Mouse (Mus musculus) gastrocnemius, postnatal 14 days (tissue): ENCODE results near the gene Cdc37l1. TPM values are rescaled to one million over a fixed set of nuclear protein-coding genes. Genes with fewer than 3 reads are reported as not detected.
"Not testable (repeated sequence)": the region's sequence is repeated elsewhere in the genome, so short reads cannot be mapped to it uniquely, and the experiment has no call there.

ENCODE experiments used
- DNase-seq: peaks from one replicate; pipeline ENCODE4 v3.0.0; 2021; ENCODE audit warnings: mixed read lengths
- intact Hi-C: fragments of 180-260 bp; cut with DNase I; formaldehyde crosslinking; loops from one replicate; pipeline ENCODE4 v1.15.1; 2025; ENCODE audit warnings: low total_unique reads
- total RNA-seq, 2 experiments: library from RNA; stranded (reverse); gene quantifications; 2 replicates each; pipeline ENCODE4 v1.2.3; 2021

Gene Cdc37l1
- total RNA-seq, 2 experiments from 2014 or later, result 26.6 to 33.8 TPM

DNA sequence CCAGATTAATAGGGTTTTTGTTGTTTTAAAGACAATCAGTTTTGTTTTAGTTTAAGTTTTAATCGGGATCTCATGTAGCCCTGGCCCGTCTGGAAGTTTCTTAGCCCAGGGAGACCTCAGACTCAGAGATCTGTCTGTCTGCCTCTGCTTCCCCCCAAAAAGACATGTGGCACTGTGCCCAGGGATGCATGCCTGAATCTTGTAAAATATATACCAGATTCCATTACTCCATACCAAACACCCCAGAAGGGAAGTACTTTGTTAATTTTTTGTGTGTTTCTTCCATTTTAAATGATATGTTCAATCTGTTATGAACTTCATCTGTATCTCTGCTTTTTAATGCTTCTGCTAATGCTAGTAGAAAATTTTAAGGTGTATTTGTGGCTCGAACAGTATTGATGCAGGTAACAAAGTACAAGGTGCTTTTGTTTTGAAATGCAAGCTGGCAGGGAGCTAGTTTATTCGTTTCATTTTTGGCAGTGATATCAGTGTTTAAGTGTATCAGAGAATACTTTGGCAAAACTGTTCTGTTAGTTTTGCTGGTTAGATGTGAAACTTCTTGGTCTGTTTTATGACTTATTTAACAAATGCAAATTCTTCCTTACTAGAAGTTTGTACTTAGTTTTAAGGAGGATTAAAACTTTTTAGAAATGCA is 8.0 kb downstream of the Cdc37l1 start:
- DNase-seq, result no peak
- intact Hi-C loops, result loop anchor here (10.0 kb wide), 1 partner anchor 47 kb away; the partner anchor contains the start of gene Ak3

DNA sequence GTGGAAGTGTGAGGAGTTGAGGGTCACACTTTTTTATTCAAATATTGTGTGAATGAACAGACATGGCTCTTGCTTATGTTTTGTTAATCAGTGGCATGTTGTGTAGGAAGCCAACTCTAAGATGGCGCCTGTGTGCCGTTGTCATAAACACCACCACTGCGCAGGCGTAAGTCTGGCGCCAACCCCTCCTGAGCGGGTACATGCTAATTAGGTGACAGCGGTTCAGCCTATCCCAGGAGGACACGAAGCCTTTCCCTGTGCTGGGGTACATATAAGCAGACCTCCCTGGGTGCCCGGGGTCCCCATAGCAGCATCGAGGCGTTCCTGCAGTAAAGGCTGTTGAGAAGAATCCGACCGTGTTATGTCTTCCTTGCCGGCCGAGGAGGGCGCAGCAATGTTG is 10.2 kb downstream of the Cdc37l1 start:
- DNase-seq, intact Hi-C loops: not testable (repeated sequence)

DNA sequence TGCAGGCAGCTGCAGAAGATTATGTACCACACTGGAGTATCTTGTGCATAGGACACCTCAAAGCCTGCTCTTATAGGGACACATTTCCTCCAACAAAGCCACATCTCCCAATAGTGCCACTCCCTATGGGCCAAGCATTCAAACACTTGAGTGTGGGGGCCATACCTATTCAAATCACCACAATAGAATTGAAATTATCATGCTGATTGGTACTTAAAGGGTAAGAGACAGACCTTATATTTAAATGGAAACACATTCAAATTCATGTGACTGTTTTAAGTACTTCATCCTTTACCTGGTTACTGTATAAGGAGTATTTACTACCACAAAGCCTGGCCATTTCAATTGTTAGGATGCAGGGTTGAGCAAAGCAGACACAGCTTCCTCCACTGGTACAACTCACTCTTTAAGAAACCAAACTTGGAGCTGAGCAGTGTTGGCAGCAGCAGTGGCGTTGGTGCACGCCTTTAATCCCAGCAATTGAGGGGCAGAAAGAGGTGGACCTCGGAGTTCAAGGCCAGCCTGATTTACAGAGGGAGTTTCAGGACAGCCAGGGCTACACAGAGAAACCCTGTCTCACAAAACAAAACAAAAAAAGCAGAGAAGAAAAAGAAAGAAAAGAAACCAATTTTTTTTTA is 18.0 kb downstream of the Cdc37l1 start:
- DNase-seq, result no peak
- intact Hi-C loops, result no loop called here

DNA sequence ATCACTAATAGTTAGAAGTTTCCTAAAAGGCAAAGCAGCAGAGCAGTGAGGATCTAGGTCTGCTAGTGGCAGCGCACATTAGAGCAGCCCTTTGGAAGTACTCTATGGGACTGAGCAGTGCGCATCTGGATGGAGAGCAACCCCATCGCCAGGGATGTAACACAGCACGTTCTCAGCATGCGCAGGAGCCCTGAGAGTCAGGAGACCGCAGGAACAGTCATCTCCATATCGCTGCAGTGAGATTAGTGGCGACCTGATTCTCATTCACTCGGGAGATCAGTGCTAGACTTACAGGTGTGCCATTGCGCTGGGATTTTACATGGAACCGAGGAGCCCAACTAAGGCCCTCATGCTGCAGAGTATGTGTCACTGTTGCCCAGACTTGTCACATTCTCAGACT is 18.9 kb downstream of the Cdc37l1 start:
- intact Hi-C loops, result no loop called here
- DNase-seq, result no peak

GRCm38 (mm10) chr19:29011355-29011990 is 21.3 kb downstream of the Cdc37l1 start:
- intact Hi-C loops, result no loop called here
- no peak for DNase-seq

GRCm38 (mm10) chr19:29014466-29015055 is 24.4 kb downstream of the Cdc37l1 start:
- DNase-seq, result no peak
- intact Hi-C loops, result no loop called here

GRCm38 (mm10) chr19:29015410-29016203 is 25.5 kb downstream of the Cdc37l1 start:
- DNase-seq, result no peak
- intact Hi-C loops, result no loop called here

- DNase-seq, result no peak
- intact Hi-C loops, result no loop called here
These were observed 26.1 kb downstream of the Cdc37l1 start for GRCm38 (mm10) chr19:29016204-29016765.

DNA sequence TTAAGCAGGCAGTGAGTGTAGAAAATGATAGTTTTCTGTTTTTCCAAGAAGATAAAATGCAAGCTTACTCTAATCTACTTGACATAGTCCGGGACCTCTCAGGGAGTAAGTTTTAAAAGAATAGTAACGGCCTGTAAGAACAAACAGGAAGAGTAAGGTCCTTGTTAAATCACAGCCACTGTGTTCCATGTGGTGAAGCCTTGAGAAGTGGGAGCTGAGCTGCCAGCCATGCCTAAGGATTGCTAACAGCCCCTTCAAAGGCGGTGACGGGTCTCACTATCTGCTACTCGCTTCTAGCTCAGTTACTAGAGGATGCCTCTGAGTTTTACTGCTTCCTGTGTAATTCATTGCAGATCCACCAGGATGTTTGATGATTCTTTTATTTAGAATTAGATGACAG is 26.6 kb downstream of the Cdc37l1 start:
- no peak for DNase-seq
- intact Hi-C loops, result no loop called here

DNA sequence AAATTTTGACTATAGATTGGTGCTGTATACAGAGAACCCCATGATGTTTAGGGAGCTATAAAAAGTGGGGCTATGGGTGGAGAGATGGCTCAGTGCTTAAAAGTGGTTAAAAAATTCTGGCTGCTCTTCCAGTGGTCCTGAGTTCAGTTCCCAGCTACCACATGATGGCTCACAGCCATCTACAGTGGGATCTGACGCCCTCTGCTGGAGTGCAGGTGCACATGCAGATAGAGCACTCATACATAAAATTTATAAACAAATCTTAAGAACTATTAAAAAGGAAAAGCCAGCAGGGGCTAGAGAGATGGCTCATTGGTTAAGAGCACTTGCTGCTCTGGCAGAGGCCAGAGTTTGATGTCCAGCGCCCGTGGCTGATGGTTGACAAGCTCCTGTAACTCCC is 29.5 kb downstream of the Cdc37l1 start:
- intact Hi-C loops, result no loop called here
- no peak for DNase-seq

DNA sequence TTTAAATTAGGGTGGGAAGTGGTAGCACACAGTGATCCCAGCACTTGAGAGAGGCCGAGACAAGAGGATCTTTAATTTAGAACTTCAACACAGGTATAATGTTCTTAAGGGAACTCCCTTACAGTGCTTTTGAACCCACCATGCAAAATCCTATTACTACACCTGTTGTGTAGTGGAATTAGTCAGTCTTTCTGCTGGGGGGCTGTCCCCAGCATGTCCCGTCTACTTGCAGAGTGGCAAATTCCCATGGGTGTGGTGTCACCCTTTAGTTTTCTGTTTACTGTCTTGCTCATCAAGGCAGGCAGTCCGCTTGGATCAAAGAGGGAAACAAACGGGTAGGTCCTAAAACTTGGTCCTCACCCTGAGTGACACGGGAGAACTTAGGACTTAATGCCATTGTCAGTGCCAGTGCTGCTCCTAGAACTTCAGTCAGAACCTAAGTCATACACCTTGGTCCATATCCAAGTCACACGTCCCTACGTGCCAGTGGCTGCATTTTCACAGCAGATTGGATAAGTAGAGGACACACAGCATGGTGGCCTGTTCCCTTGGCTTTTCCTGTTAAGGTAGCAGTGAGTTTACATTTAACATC is 31.7 kb downstream of the Cdc37l1 start:
- intact Hi-C loops, result no loop called here

DNA sequence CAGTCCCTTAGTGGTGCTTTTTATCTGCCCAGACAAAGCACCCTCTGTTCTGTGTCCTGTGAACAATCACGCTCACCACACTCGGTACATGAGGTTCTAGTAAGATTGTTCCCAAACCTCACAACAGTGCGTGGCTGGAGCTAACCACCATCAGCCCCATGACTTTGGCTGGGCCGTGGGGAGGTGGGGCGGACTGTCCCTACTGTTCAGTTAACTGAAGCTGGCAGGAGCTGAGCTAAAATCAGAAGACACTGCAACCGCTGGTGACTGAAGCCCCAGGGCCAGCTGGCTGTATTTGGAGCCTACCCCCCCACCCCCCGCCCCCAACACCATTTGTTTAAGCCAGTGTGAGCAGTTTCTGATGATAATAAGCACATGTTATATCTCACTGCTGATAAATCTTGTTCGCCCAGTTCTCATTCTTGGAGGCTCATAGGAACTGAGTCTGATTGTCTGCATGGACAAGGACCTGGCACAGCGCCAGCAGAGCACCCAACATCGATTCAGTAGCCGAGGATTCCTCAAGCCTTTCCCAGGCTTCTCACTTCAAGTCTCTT is 34.3 kb downstream of the Cdc37l1 start:
- intact Hi-C loops, result no loop called here
- DNase-seq, result no peak

More for the DNA sequence above, 31.7 kb downstream of the Cdc37l1 start:
- DNase-seq, result no peak

DNA sequence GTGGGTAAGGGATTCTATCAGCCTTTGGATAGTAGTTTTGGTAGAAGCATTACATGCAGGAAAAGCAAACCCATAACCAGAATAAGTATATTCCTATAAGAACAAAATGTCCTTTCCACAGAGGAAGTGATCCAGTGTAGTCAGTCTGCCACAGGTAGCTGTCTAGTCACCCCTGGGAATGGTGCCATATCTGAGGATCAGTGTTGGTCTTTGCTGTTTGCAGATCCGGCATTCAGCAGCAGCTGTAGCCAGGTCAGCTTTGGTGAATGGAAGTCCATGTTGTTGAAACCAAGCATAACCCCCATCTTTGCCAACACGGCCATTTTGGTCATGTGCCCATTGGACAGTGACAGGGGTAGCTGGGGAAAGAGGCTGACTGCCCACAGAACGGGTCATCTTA is 41.6 kb downstream of the Cdc37l1 start:
- intact Hi-C loops, result no loop called here
- no peak for DNase-seq

- intact Hi-C loops, result no loop called here
- no peak for DNase-seq
These were observed 42.5 kb downstream of the Cdc37l1 start for GRCm38 (mm10) chr19:29032662-29033061.

GRCm38 (mm10) chr19:29037026-29037425 is 46.9 kb downstream of the Cdc37l1 start:
- no peak for DNase-seq
- intact Hi-C loops, result no loop called here

- DNase-seq, result no peak
- intact Hi-C loops, result no loop called here
These were observed 47.4 kb downstream of the Cdc37l1 start for GRCm38 (mm10) chr19:29037541-29037940.

DNA sequence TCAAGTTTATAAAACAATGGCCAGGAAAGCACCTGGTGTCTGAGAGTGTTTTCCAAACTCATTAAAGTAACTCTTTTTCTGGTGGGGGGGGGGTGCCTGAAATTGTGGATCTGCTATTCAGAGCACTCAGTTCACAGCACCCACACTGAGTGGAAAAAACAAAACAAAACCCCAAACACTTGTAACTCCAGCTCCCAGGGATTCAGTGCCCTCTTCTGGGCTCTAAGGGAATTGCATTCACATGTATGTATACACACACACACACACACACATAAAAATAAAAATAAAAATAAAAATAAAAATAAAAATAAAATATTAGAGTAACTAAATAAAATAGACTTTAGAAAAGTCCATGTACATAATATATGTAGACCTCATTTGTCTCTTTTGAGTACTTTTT is 49.2 kb downstream of the Cdc37l1 start:
- intact Hi-C loops, result no loop called here
- DNase-seq, result no peak

GRCm38 (mm10) chr19:29040206-29040605 is 50.1 kb downstream of the Cdc37l1 start:
- DNase-seq, result no peak
- intact Hi-C loops, result loop anchor here (10.0 kb wide), 1 partner anchor 45 kb away; the partner anchor contains the start of gene Cdc37l1

DNA sequence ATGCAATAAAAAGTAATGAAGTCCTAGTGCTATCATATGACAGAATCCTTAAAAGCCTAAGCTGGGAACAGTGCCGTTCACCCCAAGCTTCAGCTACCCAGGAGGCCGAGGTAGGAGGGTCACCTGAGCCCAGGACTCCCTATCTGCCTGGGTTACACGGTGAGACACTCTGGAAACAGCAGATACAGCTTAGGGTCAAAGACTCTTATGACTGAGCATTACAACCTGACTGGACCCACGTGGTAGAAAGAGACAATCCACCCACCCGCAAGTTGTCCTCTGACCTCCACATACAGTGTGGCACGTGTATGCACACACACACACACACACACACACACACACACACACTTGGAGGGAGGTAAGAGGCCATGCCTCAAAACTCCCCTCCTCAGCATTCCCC is 52.0 kb downstream of the Cdc37l1 start:
- intact Hi-C loops, result loop anchor here (10.0 kb wide), 1 partner anchor 47 kb away; the partner anchor contains the start of gene Cdc37l1
- DNase-seq, result no peak
